Mouse (Mus musculus) lung, embryonic 14.5 days (tissue): ENCODE measurements around the gene Aass. TPM values are rescaled to one million over a fixed set of nuclear protein-coding genes. Genes with fewer than 3 reads are reported as not detected.
"Not testable (repeated sequence)": the region's sequence is repeated elsewhere in the genome, so short reads cannot be mapped to it uniquely, and the experiment has no call there.

Source experiments
- ATAC-seq: fragments of 200-750 bp; cut with Nextera tagmentation; 2 replicates; pipeline ENCODE4 v1.8.0; 2017; ENCODE audit warnings: mild to moderate bottlenecking, moderate TSS enrichment, moderate library complexity; ENCODE audit not compliant: insufficient read depth
- DNase-seq: peaks from one replicate; pipeline ENCODE4 v3.0.0-alpha.2; 2015
- H3K27ac ChIP-seq: fragments of 300-500 bp; sonication (generic); 2 replicates; pipeline ENCODE4 v1.5.1; 2014; ENCODE audit warnings: low read depth, mild to moderate bottlenecking, moderate library complexity
- H3K27me3 ChIP-seq: fragments of 300-500 bp; sonication (generic); 2 replicates; pipeline ENCODE4 v1.6.1; 2014; ENCODE audit warnings: low read length, control low read depth; ENCODE audit not compliant: insufficient read depth
- H3K36me3 ChIP-seq: fragments of 300-500 bp; sonication (generic); 2 replicates; pipeline ENCODE4 v1.6.1; 2014; ENCODE audit warnings: control low read depth; ENCODE audit not compliant: insufficient read depth
- H3K4me1 ChIP-seq: fragments of 300-500 bp; sonication (generic); 2 replicates; pipeline ENCODE4 v1.6.1; 2014; ENCODE audit warnings: antibody characterized with exemption, control low read depth; ENCODE audit not compliant: insufficient read depth
- H3K4me2 ChIP-seq: fragments of 300-500 bp; sonication (generic); 2 replicates; pipeline ENCODE4 v1.6.1; 2014; ENCODE audit warnings: mild to moderate bottlenecking
- H3K4me3 ChIP-seq: fragments of 300-500 bp; sonication (generic); 2 replicates; pipeline ENCODE4 v1.5.1; 2014; ENCODE audit warnings: low read depth, low read length
- H3K9ac ChIP-seq: fragments of 300-500 bp; sonication (generic); 2 replicates; pipeline ENCODE4 v1.6.1; 2014
- H3K9me3 ChIP-seq: fragments of 300-500 bp; sonication (generic); 2 replicates; pipeline ENCODE4 v1.6.1; 2016; ENCODE audit warnings: low read depth, low read length, control low read depth
- CTCF ChIP-seq: IDR thresholded peaks from 2 replicates; pipeline ENCODE4 v1.5.1; 2016; ENCODE audit warnings: antibody characterized with exemption, low read depth
- WGBS: fragments of 180-500 bp; shearing (Covaris S2); extraction: QIAGEN DNeasy Blood & Tissue Kit; methylation state at CpG from one replicate; pipeline ENCODE4 v1.1.7; 2014; 5-methylcytosine and 5-hydroxymethylcytosine counted together
- polyA plus RNA-seq: library from polyadenylated mRNA; unstranded; fragments of >200 nt; fragmentation: Nextera tagmentation; extraction: Ambion mirVana; gene quantifications from 2 replicates; pipeline ENCODE4 v1.2.1, GENCODE M21; 2014

Gene Aass
- polyA plus RNA-seq, 1 experiment from 2014 or later = 3.6 TPM

DNA sequence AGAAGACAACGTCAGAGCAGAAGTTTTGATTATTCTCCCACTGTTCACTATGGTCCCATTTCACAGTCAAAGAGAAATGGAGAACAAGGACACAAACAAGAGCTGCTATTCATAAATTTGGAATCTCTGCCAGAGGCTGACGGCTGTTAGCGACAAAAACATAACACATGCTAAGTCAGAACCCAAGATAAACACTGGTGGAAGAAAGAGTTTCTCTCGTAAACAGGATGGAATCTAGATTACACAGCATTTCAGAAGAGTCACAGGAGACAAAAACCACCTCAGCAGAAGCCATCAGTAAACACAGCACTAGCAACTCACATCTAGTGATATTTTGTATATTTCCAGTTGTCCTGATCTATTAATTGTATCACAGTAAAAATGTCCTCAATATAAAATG, 26.4 kb downstream of the Aass start:
- Histone ChIP-seq H3K9me3 (no peaks in the 10 kb centered on the region), H3K27ac (no peak overlapping the region), H3K27me3 (no peaks in the 10 kb centered on the region), H3K4me3 (no peak overlapping the region), H3K9ac (no peak overlapping the region), H3K4me1 (no peaks in the 10 kb centered on the region), H3K4me2 (no peak overlapping the region), H3K36me3 (no peaks in the 10 kb centered on the region)
- DNase-seq (peak; percentile 82), ATAC-seq (peak; percentile 64)
- 37% methylated on average over 4 of the region's 4 CpGs for WGBS
- TF ChIP-seq CTCF = no peak

- not testable (repeated sequence) for DNase-seq, H3K36me3 ChIP-seq, H3K27me3 ChIP-seq, H3K4me3 ChIP-seq, H3K9ac ChIP-seq, H3K4me2 ChIP-seq, H3K27ac ChIP-seq, H3K9me3 ChIP-seq, ATAC-seq, H3K4me1 ChIP-seq
- 87% methylated on average over 11 of the region's 11 CpGs for WGBS
Observed at GRCm38 (mm10) chr6:23090346-23091055, 42.3 kb downstream of the Aass start.

DNA sequence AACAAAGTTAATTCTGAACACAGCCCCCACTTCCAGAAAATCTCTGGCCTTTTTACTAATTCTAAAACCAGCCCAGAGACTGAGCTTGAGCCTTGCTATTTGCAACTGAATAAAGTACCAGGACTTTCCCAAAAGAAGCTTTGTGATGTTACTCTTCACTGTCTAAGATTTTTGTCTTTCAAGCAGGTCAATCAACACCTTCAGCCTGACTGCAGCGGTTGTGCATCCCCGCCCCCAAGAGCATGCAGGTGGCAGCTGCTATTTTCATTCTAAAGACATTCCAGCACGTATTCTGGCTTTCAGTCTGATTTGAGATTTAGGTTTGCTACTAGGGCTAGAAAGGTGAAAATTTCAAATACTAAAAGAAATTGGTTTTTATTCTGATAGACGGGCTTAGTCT, 43.5 kb downstream of the Aass start:
- not testable (repeated sequence) for H3K27ac ChIP-seq
- WGBS = 78% methylated on average over 4 of the region's 4 CpGs

GRCm38 (mm10) chr6:23084587-23085421, 48.0 kb downstream of the Aass start:
- no peak for ATAC-seq

More for the DNA sequence above, 43.5 kb downstream of the Aass start:
- H3K27me3 ChIP-seq, H3K36me3 ChIP-seq, ATAC-seq, H3K4me3 ChIP-seq, H3K4me1 ChIP-seq, DNase-seq, H3K9me3 ChIP-seq, H3K4me2 ChIP-seq, H3K9ac ChIP-seq: not testable (repeated sequence)

DNA sequence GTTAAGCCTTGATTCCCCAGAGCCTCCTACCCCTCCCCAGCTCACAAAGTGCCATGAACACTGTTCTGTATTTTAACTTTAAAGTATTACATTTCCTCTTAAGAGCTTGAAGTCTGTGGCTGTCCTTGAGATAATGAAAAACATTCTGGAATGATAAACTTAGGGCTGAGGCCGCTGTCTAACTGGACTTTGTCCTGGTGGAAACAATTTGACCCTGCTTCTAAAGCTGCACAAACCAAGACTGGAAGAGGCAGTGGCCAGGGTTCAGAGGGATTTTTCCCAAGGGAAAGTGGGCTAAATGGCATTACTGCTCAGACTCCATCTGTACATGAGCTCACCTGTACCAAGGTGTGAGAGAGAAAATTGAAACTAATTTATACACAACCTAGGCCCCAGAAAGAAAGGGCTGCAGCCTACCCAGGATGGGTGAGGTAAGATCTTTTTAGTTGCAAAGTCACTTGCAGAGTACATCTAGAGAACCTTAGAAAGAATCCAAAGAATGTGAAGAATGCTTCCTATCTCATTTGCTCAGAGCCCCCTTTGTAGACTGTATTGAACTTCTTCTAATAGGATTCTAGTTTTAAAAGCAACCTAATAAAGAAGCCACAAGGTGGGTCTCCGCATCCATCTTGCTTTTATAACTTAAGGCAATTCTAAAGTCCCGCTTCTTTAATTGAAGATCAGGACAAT, 52.6 kb downstream of the Aass start:
- no peak overlapping the region for H3K9ac ChIP-seq
- WGBS = 48% methylated on average over 3 of the region's 3 CpGs
- ATAC-seq = peak; percentile 36; the same call in 1 of the 2 replicates

More at GRCm38 (mm10) chr6:23084587-23085421, 48.0 kb downstream of the Aass start:
- H3K9ac ChIP-seq = no peak overlapping the region
- 0 out of 2 replicates have a peak, but pooled peaks cover 2% of the 10 kb centered on the region for H3K4me1 ChIP-seq
- no peak overlapping the region for H3K4me2 ChIP-seq
- H3K36me3 ChIP-seq = no peaks in the 10 kb centered on the region
- H3K9me3 ChIP-seq = no peaks in the 10 kb centered on the region
- WGBS = 84% methylated on average over 5 of the region's 5 CpGs
- no peak for DNase-seq
- TF ChIP-seq CTCF = no peak
- no peak overlapping the region for H3K4me3 ChIP-seq
- no peaks in the 10 kb centered on the region for H3K27me3 ChIP-seq
- no peak overlapping the region for H3K27ac ChIP-seq

GRCm38 (mm10) chr6:23078273-23078672, 54.5 kb downstream of the Aass start:
- Histone ChIP-seq H3K27me3 (no peaks in the 10 kb centered on the region), H3K27ac (no peak overlapping the region), H3K4me2 (no peak overlapping the region), H3K9ac (no peak overlapping the region), H3K4me1 (0 out of 2 replicates have a peak, but pooled peaks cover 2% of the 10 kb centered on the region), H3K4me3 (no peak overlapping the region), H3K36me3 (no peaks in the 10 kb centered on the region), H3K9me3 (no peaks in the 10 kb centered on the region)
- DNase-seq (no peak), ATAC-seq (no peak)
- 79% methylated on average over 2 of the region's 2 CpGs for WGBS
- TF ChIP-seq CTCF = no peak

More for the DNA sequence above, 52.6 kb downstream of the Aass start:
- H3K9me3 ChIP-seq = no peaks in the 10 kb centered on the region
- no peak overlapping the region for H3K4me3 ChIP-seq
- no peaks in the 10 kb centered on the region for H3K27me3 ChIP-seq
- H3K4me1 ChIP-seq = 0 out of 2 replicates have a peak, but pooled peaks cover 2% of the 10 kb centered on the region
- peak overlapping the region; percentile 7; the same call in 1 of the 2 replicates for H3K27ac ChIP-seq
- H3K36me3 ChIP-seq = no peaks in the 10 kb centered on the region
- peak; percentile 24 for DNase-seq
- no peak for TF ChIP-seq CTCF
- H3K4me2 ChIP-seq = no peak overlapping the region
